In genomic region chr12:33056574-33056973, GRCm38 (mm10) we compare ENCODE assay signal across 1 mouse cellular context.
TF ChIP-seq lines count a peak whose summit lies in the region.

No protein-coding gene starts in this region.

TF ChIP-seq in myocyte, 11 proteins besides CTCF, POLR2A, EP300 and RAD21 (continued from another document):
- TF ChIP-seq MYOG (IDR thresholded peaks at IDR 0.05; ENCODE audit: control insufficient read depth in 1 of 3, insufficient read depth in 1 of 3, insufficient read length in 2 of 3, low read depth in 2 of 3) (no peak), CEBPB (IDR thresholded peaks at IDR 0.05; ENCODE audit: insufficient read depth, poor library complexity, severe bottlenecking) (no peak), POLR2AphosphoS2 (IDR thresholded peaks at IDR 0.05; ENCODE audit: insufficient read length, low read depth) (no peak)
